Mouse (Mus musculus) embryo, embryonic 9.5 days (tissue): ENCODE data around the gene Dcaf5.

Experiments used
- DNase-seq: peaks from one replicate; pipeline ENCODE4 v3.0.0-alpha.2; 2017; ENCODE audit errors: extremely low spot score

The Dcaf5 gene

GRCm38 (mm10) chr12:80436336-80436976, at the start of gene Dcaf5:
Gene Dcaf5, minus strand, starts transcription at chr12:80436601.
- DNase-seq, result peak; percentile 82

GRCm38 (mm10) chr12:80483397-80483796, 47.0 kb upstream of the Dcaf5 start:
- DNase-seq, result no peak

- no peak for DNase-seq
Measured at GRCm38 (mm10) chr12:80479986-80480385, 43.6 kb upstream of the Dcaf5 start.

GRCm38 (mm10) chr12:80473731-80474130, 37.3 kb upstream of the Dcaf5 start:
- no peak for DNase-seq

- DNase-seq, result no peak
Measured at GRCm38 (mm10) chr12:80471926-80472325, 35.5 kb upstream of the Dcaf5 start.

- no peak for DNase-seq
Measured at GRCm38 (mm10) chr12:80470206-80470605, 33.8 kb upstream of the Dcaf5 start.

GRCm38 (mm10) chr12:80463666-80464269, 27.4 kb upstream of the Dcaf5 start:
- DNase-seq, result no peak

- peak; percentile 89 for DNase-seq
Measured at GRCm38 (mm10) chr12:80462942-80463651, 26.7 kb upstream of the Dcaf5 start, which contains the start of gene Exd2. Gene Exd2, plus strand, starts transcription at chr12:80463095.

- DNase-seq, result peak; percentile 47
Measured at GRCm38 (mm10) chr12:80462292-80462896, 26.0 kb upstream of the Dcaf5 start.

GRCm38 (mm10) chr12:80458033-80458432, 21.6 kb upstream of the Dcaf5 start:
- no peak for DNase-seq

GRCm38 (mm10) chr12:80453506-80453905, 17.1 kb upstream of the Dcaf5 start:
- DNase-seq, result no peak

- DNase-seq, result no peak
Measured at GRCm38 (mm10) chr12:80444525-80445109, 8.2 kb upstream of the Dcaf5 start.

GRCm38 (mm10) chr12:80440957-80441356, 4.6 kb upstream of the Dcaf5 start:
- DNase-seq, result no peak

- no peak for DNase-seq
Measured at GRCm38 (mm10) chr12:80437051-80437675, 762 bp upstream of the Dcaf5 start.

GRCm38 (mm10) chr12:80435887-80436286, 514 bp downstream of the Dcaf5 start:
- DNase-seq, result no peak

GRCm38 (mm10) chr12:80434961-80435691, 1.3 kb downstream of the Dcaf5 start:
- DNase-seq, result peak; percentile 89

- no peak for DNase-seq
Measured at GRCm38 (mm10) chr12:80434601-80434960, 1.8 kb downstream of the Dcaf5 start.

- no peak for DNase-seq
Measured at GRCm38 (mm10) chr12:80433266-80433665, 3.1 kb downstream of the Dcaf5 start.

GRCm38 (mm10) chr12:80427683-80428082, 8.7 kb downstream of the Dcaf5 start:
- DNase-seq, result no peak

GRCm38 (mm10) chr12:80415100-80415499, 21.3 kb downstream of the Dcaf5 start:
- DNase-seq, result no peak

- DNase-seq, result no peak
Measured at GRCm38 (mm10) chr12:80410855-80411254, 25.5 kb downstream of the Dcaf5 start.
